Mouse (Mus musculus): Measurements from ENCODE around the gene Caly. TPM values are rescaled to one million over a fixed set of nuclear protein-coding genes. Genes with fewer than 3 reads are reported as not detected.

Gene Caly
- polyA plus RNA-seq (2012; rRNA removed): 359 and 381 TPM in 2 replicates

DNA sequence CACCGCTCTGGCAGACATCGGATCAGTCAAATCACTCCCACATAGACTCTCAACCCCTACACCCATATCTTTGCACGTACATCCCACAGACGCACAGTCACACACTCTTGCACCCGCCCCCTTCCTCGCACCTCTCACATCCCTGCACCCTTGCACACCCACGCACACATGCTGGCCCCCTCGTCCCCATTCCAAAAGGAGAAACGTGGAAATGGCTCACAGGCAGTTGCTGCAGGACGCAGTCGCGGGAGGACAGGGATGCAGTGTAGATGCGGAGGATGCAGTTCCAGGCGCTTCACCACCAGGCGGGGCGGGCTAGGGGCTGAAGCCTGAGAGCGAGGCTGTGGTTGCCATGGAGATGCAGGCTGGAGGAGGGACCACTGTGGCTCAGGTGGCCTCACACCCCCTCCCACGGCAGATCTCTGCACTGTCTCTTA is at the start of gene Caly:
TSS of gene Caly (minus strand) at position 307 of the 437 bp plus-strand sequence.

DNA sequence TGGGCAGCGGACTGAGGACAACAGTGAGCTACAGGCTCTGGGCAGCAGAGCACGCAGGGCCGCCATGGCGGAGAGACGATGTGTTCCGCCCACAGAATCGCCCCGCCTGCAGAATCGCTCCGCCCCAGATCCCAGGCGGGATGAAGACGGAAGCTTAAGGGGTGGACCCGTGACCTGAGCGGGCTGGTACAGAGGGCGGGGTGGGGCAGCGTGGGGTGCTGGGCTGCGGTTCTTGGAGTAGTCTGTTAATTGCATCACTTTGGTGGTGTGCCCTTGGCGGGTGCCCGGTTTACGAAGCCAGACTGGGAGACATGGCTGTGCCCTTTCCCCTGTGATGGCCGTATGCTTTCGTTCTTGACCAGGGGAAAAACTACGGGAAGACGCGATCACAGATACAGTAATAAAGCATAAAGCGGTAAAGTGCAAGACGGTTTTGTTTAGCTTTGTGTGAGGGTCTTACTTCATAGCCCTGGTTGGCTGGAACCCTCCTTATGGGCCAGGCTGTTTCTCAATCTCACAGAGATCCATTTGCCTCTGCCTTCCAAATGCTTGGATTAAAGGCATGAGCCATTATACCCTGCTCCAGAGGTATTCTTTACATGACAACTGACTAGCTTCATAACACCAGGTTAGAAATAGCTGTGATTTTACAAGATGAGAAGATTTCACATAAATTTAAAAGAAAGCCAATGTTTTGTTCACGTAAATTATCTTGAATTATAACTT is 34.1 kb upstream of the Caly start, which contains the start of gene Echs1:
TSS of gene Echs1 (minus strand) at position 148 of the 726 bp plus-strand sequence.

DNA sequence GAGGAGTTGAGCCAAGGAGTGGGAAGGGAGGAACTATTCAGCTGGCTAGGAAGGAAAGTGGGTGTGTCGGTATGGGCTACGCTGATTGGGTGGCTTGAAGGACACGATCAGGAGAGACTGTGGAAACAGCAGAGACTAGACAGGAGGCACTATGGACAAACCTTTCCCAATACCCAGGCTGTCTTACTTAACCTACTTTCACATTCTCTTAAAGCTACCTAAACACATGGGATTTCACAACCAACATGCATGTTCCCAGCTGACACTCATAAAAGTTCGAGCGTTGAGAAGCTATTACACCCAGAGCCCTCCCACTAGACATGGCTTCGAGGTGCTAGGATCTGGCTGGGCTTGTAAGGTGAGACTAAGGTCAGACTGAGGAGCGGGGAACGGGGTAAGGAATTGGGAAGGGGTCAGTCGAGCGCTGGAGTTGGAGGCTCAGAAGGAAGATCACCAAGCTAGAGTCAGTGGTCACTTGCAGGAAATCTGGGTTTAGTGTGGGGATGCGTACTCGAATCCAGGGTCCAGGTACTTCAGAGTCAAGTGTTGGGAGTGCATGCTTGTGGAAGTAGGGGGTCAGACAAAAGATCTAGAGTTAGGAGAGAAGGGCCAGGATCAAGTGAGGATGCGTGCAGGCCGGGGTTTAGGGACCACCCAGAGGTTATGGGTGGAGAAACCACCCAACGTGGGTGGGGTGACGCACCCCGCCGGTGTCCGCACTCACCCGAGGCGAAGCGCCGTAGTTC is 33.4 kb upstream of the Caly start, which contains the start of gene Paox:
TSS of gene Paox (plus strand) at position 217 of the 746 bp plus-strand sequence.

DNA sequence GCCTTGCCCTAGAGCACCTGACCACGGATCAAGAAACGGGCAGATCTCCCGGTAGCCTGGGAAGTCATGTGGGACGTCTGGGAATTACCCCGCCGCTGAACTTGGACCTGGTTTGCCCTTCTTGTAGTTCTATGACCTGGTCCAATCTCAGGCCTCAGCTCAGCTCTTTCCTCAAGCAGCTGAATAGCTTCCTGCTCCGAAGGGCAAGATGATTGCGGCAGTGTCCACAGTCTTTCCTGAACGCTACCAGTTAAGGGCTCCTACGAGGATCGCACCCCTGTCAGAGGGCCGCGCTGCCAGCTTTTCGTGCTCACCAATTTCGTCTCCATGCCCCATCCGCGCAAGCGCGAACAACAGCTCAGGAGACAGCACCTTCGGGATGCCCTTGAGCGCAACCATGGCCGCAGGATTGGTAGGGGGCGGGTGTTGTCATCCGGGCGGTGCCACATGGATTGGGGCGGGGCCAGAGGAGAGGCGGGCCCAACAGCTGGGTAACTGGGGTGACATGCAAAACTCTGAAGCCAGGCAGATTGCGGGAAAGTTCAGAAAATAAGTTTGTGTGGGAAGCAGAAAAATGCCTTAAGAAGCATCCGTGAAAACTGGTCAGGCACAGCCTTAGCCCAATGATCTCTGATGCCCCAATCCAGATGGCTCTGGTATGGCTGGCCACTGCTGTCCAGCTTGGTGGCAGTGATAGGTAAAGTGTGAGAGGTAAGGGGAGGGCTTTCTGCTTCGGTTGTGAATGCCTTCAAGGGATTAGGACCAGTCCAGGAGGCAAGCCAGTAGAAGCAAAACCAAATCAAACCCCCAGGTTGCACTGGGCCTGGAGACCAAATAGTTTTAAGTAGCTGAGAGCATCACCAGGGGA is 19.9 kb upstream of the Caly start, which contains the start of gene Fuom:
TSS of gene Fuom (minus strand) at position 449 of the 868 bp plus-strand sequence.

DNA sequence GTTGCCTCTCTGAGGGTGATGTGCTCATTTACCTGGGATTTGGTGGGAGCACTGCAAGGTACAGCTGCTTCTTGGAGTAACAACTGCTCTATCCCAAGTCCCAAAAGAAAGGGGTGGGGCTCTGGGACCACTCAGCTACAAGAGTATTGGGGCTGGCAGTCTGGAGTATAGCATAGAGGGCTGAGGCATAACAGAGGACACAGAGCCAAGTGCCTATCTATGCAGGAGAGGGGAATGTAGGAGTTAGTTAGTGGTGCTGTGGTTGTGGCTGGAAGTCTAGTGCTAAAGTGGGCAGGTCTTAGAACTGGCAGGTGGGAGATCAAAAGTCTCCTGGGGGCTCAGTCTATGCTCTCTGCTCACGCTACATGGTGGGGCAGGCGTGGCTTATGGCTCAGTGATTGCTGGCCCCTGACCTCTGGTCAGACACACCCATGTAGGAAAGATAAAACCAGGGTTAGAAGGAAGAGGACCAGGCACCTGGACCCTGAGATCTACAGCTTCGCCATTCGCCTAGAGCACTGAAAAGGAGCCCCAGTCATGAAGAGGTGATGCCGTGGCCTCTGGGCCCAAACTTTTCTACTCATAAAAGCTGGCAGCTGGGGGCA is 10.7 kb upstream of the Caly start, which contains the start of gene Prap1:
TSS of gene Prap1 (plus strand) at position 472 of the 605 bp plus-strand sequence.

DNA sequence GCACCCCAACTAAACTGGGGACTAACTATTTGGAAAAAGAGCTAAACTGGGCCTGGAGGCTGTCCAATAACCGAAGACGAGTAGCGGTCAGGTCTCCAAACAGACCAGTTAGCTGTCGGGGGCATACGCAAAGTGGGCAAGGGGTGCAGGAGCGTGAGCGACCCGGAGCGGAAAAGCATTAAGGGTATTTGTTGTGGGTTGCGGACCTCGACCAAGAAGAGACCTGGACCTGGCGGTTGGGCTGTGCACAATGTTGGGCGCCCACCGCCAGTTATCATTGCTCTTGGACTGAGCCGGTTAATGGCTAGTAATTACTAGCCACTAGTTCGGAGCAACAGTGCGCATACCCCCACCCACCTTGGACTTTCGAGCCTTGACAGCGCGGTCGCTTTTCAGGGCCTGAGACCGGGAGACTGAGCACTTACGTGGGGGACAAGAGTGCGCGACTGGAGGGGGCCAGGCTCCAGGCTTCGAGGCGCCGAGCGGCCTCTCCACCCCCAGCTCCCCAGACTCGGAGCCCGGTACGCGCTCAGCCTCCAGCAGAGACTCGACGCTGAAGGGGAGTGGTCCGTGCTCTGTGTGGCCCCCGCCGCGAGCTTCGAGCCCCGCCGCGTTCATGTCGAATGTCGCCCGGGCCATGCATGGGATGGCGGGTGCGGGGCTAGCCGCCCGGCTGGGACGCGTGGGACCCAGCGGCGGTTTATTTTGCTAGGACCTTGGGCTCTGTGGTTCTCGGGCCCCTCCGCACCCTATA is 33.8 kb downstream of the Caly start, which contains the start of gene Msx3:
TSS of gene Msx3 (minus strand) at position 729 of the 754 bp plus-strand sequence.

DNA sequence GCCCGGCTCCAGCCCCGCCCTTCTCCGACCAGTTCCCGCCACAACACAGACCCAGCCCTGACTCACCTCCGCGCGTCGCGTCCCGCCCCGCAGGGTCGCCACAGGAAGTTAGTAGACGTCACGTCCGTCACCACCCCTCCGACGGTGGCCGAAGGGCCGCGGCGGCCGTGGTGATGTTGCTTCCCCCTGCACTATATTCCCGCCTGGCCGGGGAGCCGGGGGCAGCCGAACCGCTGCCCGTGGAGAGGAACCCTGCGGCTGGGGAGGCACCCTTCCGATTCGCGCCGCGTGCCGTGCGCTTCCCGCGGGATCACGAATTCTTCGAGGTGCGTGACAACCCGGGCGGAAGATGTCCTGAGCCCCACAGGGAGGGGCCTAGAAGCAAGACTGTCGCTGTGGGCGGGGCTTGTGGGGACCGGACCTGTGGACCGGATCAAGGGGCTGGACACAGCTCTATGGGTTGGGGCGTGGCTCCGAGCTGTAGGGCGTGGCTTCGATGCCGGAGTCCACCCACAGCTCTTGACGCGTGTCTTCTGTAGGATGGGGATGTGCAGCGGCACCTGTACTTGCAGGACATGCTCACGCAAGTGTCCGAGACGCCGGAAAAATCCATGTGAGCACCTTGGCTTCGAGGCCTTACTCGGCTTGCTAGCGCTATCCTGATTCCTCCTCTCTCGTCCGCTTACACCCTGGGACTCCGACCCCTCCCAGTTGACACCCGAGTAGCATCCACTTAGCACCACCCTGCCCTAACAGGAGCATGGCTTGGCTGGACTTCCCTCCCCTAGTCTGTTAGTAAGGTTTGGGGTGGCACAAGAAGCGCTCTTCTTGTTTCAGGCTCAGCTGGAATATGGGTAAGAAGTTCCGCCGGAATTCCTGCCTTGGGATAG is 45.8 kb downstream of the Caly start, which contains the start of the genes Zfp511 and Tubgcp2:
TSS of gene Zfp511 (plus strand) at position 111 of the 890 bp plus-strand sequence.
TSS of gene Tubgcp2 (minus strand) at position 389 of the 890 bp plus-strand sequence.

Other genes with a start within 250 kb of the Caly start
- gene Adgra1, start 248.4 kb downstream of the Caly start, polyA plus RNA-seq (2012; rRNA removed): 9.0 and 9.2 TPM in 2 replicates
- 27.3 and 29.5 TPM in 2 replicates for gene Kndc1, start 187.9 kb downstream of the Caly start, polyA plus RNA-seq (2012; rRNA removed)
- gene Utf1, start 138.8 kb downstream of the Caly start, polyA plus RNA-seq (2012; rRNA removed): not detected in 2 replicates
- gene 6430531B16Rik, start 103.8 kb downstream of the Caly start, polyA plus RNA-seq (2012; rRNA removed): 0.93 and 0.99 TPM in 2 replicates
- gene Adam8, start 90.0 kb downstream of the Caly start, polyA plus RNA-seq (2012; rRNA removed): 8.9 and 10.1 TPM in 2 replicates
- gene Zfp511, start 46.2 kb downstream of the Caly start, polyA plus RNA-seq (2012; rRNA removed): 82.2 and 96.6 TPM in 2 replicates
- gene Tubgcp2, start 45.9 kb downstream of the Caly start, polyA plus RNA-seq (2012; rRNA removed): 63.0 and 67.3 TPM in 2 replicates
- gene Msx3, start 33.5 kb downstream of the Caly start, polyA plus RNA-seq (2012; rRNA removed): 0.57 and 0.93 TPM in 2 replicates
- gene Prap1, start 10.8 kb upstream of the Caly start, polyA plus RNA-seq (2012; rRNA removed): 0.47 TPM in 1 of 2 replicates, not detected in the other
- gene Fuom, start 19.9 kb upstream of the Caly start, polyA plus RNA-seq (2012; rRNA removed): 27.2 and 32.8 TPM in 2 replicates
- 5.1 and 5.3 TPM in 2 replicates for gene Paox, start 33.3 kb upstream of the Caly start, polyA plus RNA-seq (2012; rRNA removed)
- gene Echs1, start 33.9 kb upstream of the Caly start, polyA plus RNA-seq (2012; rRNA removed): 84.5 and 97.6 TPM in 2 replicates
- gene Mtg1, start 55.0 kb upstream of the Caly start, polyA plus RNA-seq (2012; rRNA removed): 36.5 and 42.2 TPM in 2 replicates
- 29.5 and 33.1 TPM in 2 replicates for gene Sprn, start 72.3 kb upstream of the Caly start, polyA plus RNA-seq (2012; rRNA removed)
- gene Olfr522, start 82.2 kb upstream of the Caly start, polyA plus RNA-seq (2012; rRNA removed): not detected in 2 replicates
- not detected in 2 replicates for gene Olfr523, start 90.7 kb upstream of the Caly start, polyA plus RNA-seq (2012; rRNA removed)
- not detected in 2 replicates for gene Olfr524, start 123.4 kb upstream of the Caly start, polyA plus RNA-seq (2012; rRNA removed)
- gene Cd163l1, start 135.7 kb upstream of the Caly start, polyA plus RNA-seq (2012; rRNA removed): 0.13 TPM in 1 of 2 replicates, not detected in the other
- 0.08 TPM in 1 of 2 replicates, not detected in the other for gene 5830411N06Rik, start 164.7 kb upstream of the Caly start, polyA plus RNA-seq (2012; rRNA removed)
- gene Olfr525, start 238.3 kb upstream of the Caly start, polyA plus RNA-seq (2012; rRNA removed): not detected in 2 replicates